Comparison of ENCODE assay signal across 24 mouse cellular contexts in the genomic region with DNA sequence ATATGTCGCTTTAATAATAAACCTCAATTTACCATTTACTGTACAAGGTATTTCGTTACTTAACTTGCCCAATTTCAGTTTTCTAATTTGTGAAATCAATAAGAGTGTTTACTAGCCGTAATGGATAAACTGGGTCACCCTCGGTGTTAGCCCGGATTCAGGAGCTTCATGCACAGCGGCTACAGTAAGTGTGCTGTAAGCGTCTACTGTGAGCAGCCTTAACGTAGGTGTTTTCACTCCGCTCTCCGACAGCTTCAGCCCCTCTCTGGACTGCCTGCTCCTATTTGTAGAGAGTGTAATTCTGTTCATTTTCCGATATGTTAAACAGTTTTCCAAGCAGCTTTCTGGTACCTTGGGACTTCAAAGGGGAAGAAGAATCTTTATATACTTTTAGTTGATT.
"Had no signal": no experiment of that assay in that cellular context is flagged by ENCODE, and none has a peak within 500 bp of the region (broad histone marks: within the 10 kb centered on the region; RNA-seq: fewer than 3 reads in every experiment).

No protein-coding gene starts in this region.

- DNase-seq: forebrain, postnatal 0 days; gastrocnemius, postnatal 14 days; gastrocnemius, postnatal 36 days; heart, adult 11 months; heart, adult 2 months; heart, postnatal 14 days; heart, postnatal 36 days; kidney, adult 11 months; kidney, adult 2 months; kidney, adult 9 months; kidney, postnatal 14 days; kidney, postnatal 36 days; layer of hippocampus, postnatal 36 days had no signal

- H3K27ac ChIP-seq: heart, adult 2 months; heart, embryonic 13.5 days; heart, embryonic 15.5 days; hindbrain, embryonic 13.5 days; hindbrain, embryonic 15.5 days; hindbrain, postnatal 0 days; kidney, embryonic 15.5 days; kidney, postnatal 0 days; limb, embryonic 13.5 days; limb, embryonic 15.5 days; liver, embryonic 12.5 days; liver, embryonic 14.5 days had no signal

- H3K4me3 ChIP-seq: heart, adult 2 months; heart, embryonic 13.5 days; heart, embryonic 15.5 days; hindbrain, embryonic 13.5 days; hindbrain, embryonic 15.5 days; kidney, embryonic 15.5 days; limb, embryonic 13.5 days; limb, embryonic 15.5 days; liver, embryonic 12.5 days had no signal
